Mouse (Mus musculus) gonadal fat pad, adult 2 months (tissue): ENCODE data around the gene Rab3ip. TPM values are rescaled to one million over a fixed set of nuclear protein-coding genes. Genes with fewer than 3 reads are reported as not detected.

Experiments
- DNase-seq: peaks from one replicate; pipeline ENCODE4 v3.0.0-alpha.2; 2012; ENCODE audit warnings: low read depth
- polyA plus RNA-seq: library from polyadenylated mRNA; depleted of rRNA; stranded (reverse); fragments of >200 nt; gene quantifications from 2 replicates; pipeline ENCODE4 v1.2.3, GENCODE M21; 2012

Gene Rab3ip
- polyA plus RNA-seq, 1 experiment, result 293 TPM

GRCm38 (mm10) chr10:116919368-116920317, 30.9 kb downstream of the Rab3ip start:
- no peak for DNase-seq

- no peak for DNase-seq
Observed at GRCm38 (mm10) chr10:116916581-116916980, 34.0 kb downstream of the Rab3ip start.

GRCm38 (mm10) chr10:116915286-116915685, 35.3 kb downstream of the Rab3ip start:
- no peak for DNase-seq

- no peak for DNase-seq
Observed at GRCm38 (mm10) chr10:116914586-116914985, 36.0 kb downstream of the Rab3ip start.

- DNase-seq, result no peak
Observed at GRCm38 (mm10) chr10:116913647-116914273, 36.8 kb downstream of the Rab3ip start.

GRCm38 (mm10) chr10:116912850-116913249, 37.7 kb downstream of the Rab3ip start:
- DNase-seq, result no peak

GRCm38 (mm10) chr10:116908901-116909642, 41.5 kb downstream of the Rab3ip start:
- no peak for DNase-seq

- DNase-seq, result no peak
Observed at GRCm38 (mm10) chr10:116906794-116907193, 43.8 kb downstream of the Rab3ip start.

- no peak for DNase-seq
Observed at GRCm38 (mm10) chr10:116904503-116904908, 46.1 kb downstream of the Rab3ip start.

- DNase-seq, result no peak
Observed at GRCm38 (mm10) chr10:116896336-116897177, 54.0 kb downstream of the Rab3ip start, which contains the start of gene Myrfl. Myrfl (minus strand) TSS chr10:116896919.

GRCm38 (mm10) chr10:116895108-116895833, 55.3 kb downstream of the Rab3ip start:
- no peak for DNase-seq

- no peak for DNase-seq
Observed at GRCm38 (mm10) chr10:116894540-116894939, 56.0 kb downstream of the Rab3ip start.

- no peak for DNase-seq
Observed at GRCm38 (mm10) chr10:116893753-116894152, 56.8 kb downstream of the Rab3ip start.

GRCm38 (mm10) chr10:116890587-116890986, 60.0 kb downstream of the Rab3ip start:
- DNase-seq, result no peak

GRCm38 (mm10) chr10:116884552-116884951, 66.0 kb downstream of the Rab3ip start:
- no peak for DNase-seq

GRCm38 (mm10) chr10:116883531-116883930, 67.0 kb downstream of the Rab3ip start:
- DNase-seq, result no peak

GRCm38 (mm10) chr10:116877436-116877835, 73.1 kb downstream of the Rab3ip start:
- DNase-seq, result no peak

- no peak for DNase-seq
Observed at GRCm38 (mm10) chr10:116874490-116874889, 76.1 kb downstream of the Rab3ip start.

GRCm38 (mm10) chr10:116872016-116872410, 78.6 kb downstream of the Rab3ip start:
- no peak for DNase-seq

- no peak for DNase-seq
Observed at GRCm38 (mm10) chr10:116871329-116872015, 79.1 kb downstream of the Rab3ip start.
